30 mouse cellular contexts compared by ENCODE assay signal in genomic region chr6:143634334-143634733, GRCm38 (mm10).
A peak's percentile ranks its signal among the peaks of the same experiment; 100 is the strongest.
DNase-seq lines count a peak whose midpoint lies in the region; ATAC-seq and TF ChIP-seq lines count a peak whose summit lies in the region.
"Had no signal": no experiment of that assay in that cellular context is flagged by ENCODE, and none has a peak within 500 bp of the region (broad histone marks: within the 10 kb centered on the region; RNA-seq: fewer than 3 reads in every experiment).

No protein-coding gene starts in this region.

- peaks cover 5% of the 10 kb centered on the region; the same call in 1 of the 2 replicates for H3K4me1 ChIP-seq in kidney, adult 2 months (ENCODE audit: control insufficient read depth, insufficient read depth, low read length)
- no peaks in the 10 kb centered on the region for H3K4me1 ChIP-seq in intestine, embryonic 16.5 days (ENCODE audit: control insufficient read depth, insufficient read depth, low read length)
- H3K4me1 ChIP-seq in liver, embryonic 15.5 days (replicated peaks): no peaks in the 10 kb centered on the region; the same call in 1 of the 2 replicates
- H3K4me1 ChIP-seq: embryonic facial prominence, embryonic 15.5 days; hindbrain, embryonic 13.5 days; midbrain, embryonic 15.5 days had no signal

- no peak overlapping the region for H3K27ac ChIP-seq in kidney, adult 2 months (ENCODE audit: insufficient read depth, low read depth, low read length)
- H3K27ac ChIP-seq in intestine, embryonic 16.5 days (ENCODE audit: low read length): no peak overlapping the region
- H3K27ac ChIP-seq in liver, embryonic 15.5 days (replicated peaks): peak overlapping the region; percentile 16; the same call in 1 of the 2 replicates
- H3K27ac ChIP-seq: embryonic facial prominence, embryonic 10.5 days; embryonic facial prominence, embryonic 15.5 days; gastrocnemius, adult 2 months; hindbrain, embryonic 13.5 days; midbrain, embryonic 10.5 days; midbrain, embryonic 15.5 days; neural tube, embryonic 15.5 days; stomach, postnatal 0 days had no signal

- 52% methylated on average over 10 of the region's 10 CpGs for WGBS in kidney, adult 2 months
- 58% methylated on average over 10 of the region's 10 CpGs for WGBS in intestine, embryonic 16.5 days
- WGBS in liver, embryonic 15.5 days (ENCODE audit: insufficient replicate concordance): 63% methylated on average over 10 of the region's 10 CpGs

- TF ChIP-seq POLR2A in kidney, adult 2 months (IDR thresholded peaks at IDR 0.05; ENCODE audit: low read depth, low read length): no peak

- no peak overlapping the region for H3K9ac ChIP-seq in intestine, embryonic 16.5 days (ENCODE audit: low read depth, low read length)
- no peak overlapping the region for H3K9ac ChIP-seq in liver, embryonic 15.5 days
- H3K9ac ChIP-seq: embryonic facial prominence, embryonic 15.5 days; hindbrain, embryonic 13.5 days; lung, embryonic 14.5 days; midbrain, embryonic 15.5 days; neural tube, embryonic 15.5 days had no signal

- TF ChIP-seq CTCF in kidney, adult 2 months (conservative IDR thresholded peaks at IDR 0.05; ENCODE audit: insufficient read depth, insufficient read length, low read depth, low read length): no peak

- H3K4me2 ChIP-seq in intestine, embryonic 16.5 days (ENCODE audit: low read depth, low read length): no peak overlapping the region
- H3K4me2 ChIP-seq in liver, embryonic 15.5 days: no peak overlapping the region
- H3K4me2 ChIP-seq: embryonic facial prominence, embryonic 15.5 days; heart, embryonic 11.5 days; hindbrain, embryonic 13.5 days; lung, embryonic 14.5 days; midbrain, embryonic 15.5 days; neural tube, embryonic 15.5 days had no signal

- peak; percentile 58; the same call in 1 of the 2 replicates for ATAC-seq in intestine, embryonic 16.5 days
- 0 out of 2 replicates have a peak, but pooled peaks have one; percentile 57 for ATAC-seq in liver, embryonic 15.5 days (ENCODE audit: insufficient read depth)
- ATAC-seq: forebrain, embryonic 14.5 days; midbrain, embryonic 15.5 days had no signal

- no peaks in the 10 kb centered on the region for H3K9me3 ChIP-seq in intestine, embryonic 16.5 days (ENCODE audit: control insufficient read depth, low read length)
- H3K9me3 ChIP-seq in liver, embryonic 15.5 days (replicated peaks): no peaks in the 10 kb centered on the region
- H3K9me3 ChIP-seq: embryonic facial prominence, embryonic 10.5 days; embryonic facial prominence, embryonic 15.5 days; hindbrain, embryonic 13.5 days; midbrain, embryonic 10.5 days; midbrain, embryonic 15.5 days; neural tube, embryonic 15.5 days had no signal

- no peaks in the 10 kb centered on the region for H3K36me3 ChIP-seq in kidney, adult 2 months (ENCODE audit: control insufficient read depth, insufficient read depth, low read length)
- no peaks in the 10 kb centered on the region for H3K36me3 ChIP-seq in intestine, embryonic 16.5 days (ENCODE audit: control insufficient read depth, insufficient read depth, low read length)
- no peaks in the 10 kb centered on the region for H3K36me3 ChIP-seq in liver, embryonic 15.5 days (replicated peaks)
- H3K36me3 ChIP-seq: embryonic facial prominence, embryonic 10.5 days; embryonic facial prominence, embryonic 15.5 days; hindbrain, embryonic 13.5 days; midbrain, embryonic 10.5 days; midbrain, embryonic 15.5 days; neural tube, embryonic 15.5 days had no signal

- H3K4me3 ChIP-seq in kidney, adult 2 months (ENCODE audit: insufficient read depth, low read depth, low read length): no peak overlapping the region
- H3K4me3 ChIP-seq in intestine, embryonic 16.5 days (ENCODE audit: low read length): no peak overlapping the region
- no peak overlapping the region for H3K4me3 ChIP-seq in liver, embryonic 15.5 days (replicated peaks)
- H3K4me3 ChIP-seq: embryonic facial prominence, embryonic 10.5 days; embryonic facial prominence, embryonic 15.5 days; gastrocnemius, adult 2 months; hindbrain, embryonic 13.5 days; midbrain, embryonic 10.5 days; midbrain, embryonic 15.5 days; neural tube, embryonic 15.5 days had no signal

- H3K27me3 ChIP-seq in kidney, adult 2 months (replicated peaks; ENCODE audit: control insufficient read depth, insufficient read depth, low read length): no peaks in the 10 kb centered on the region
- H3K27me3 ChIP-seq in intestine, embryonic 16.5 days (replicated peaks; ENCODE audit: control insufficient read depth, insufficient read depth, low read length): no peaks in the 10 kb centered on the region
- no peaks in the 10 kb centered on the region for H3K27me3 ChIP-seq in liver, embryonic 15.5 days
- H3K27me3 ChIP-seq: embryonic facial prominence, embryonic 15.5 days; hindbrain, embryonic 13.5 days; midbrain, embryonic 15.5 days; neural tube, embryonic 15.5 days had no signal

- peak; percentile 72 for DNase-seq in kidney, adult 2 months
- DNase-seq in kidney, postnatal 4 days: no peak
- DNase-seq in kidney, adult 9 months: peak; percentile 58
- no peak for DNase-seq in heart, postnatal 4 days
- no peak for DNase-seq in layer of hippocampus, adult 8-10 months (ENCODE audit: low spot score in 2 of 2)
- DNase-seq: B cell, adult 2 months; cerebellum, adult 18-20 months; cerebellum, postnatal 14 days; gastrocnemius, adult 2 months; gastrocnemius, postnatal 36 days; heart, adult 18-20 months; heart, postnatal 36 days; layer of hippocampus, postnatal 36 days; left cerebral cortex, postnatal 4 days; lung, embryonic 14.5 days; lung, postnatal 14 days; right cerebral cortex, adult 18-20 months; thymus, adult 18-20 months; thymus, postnatal 25 days had no signal

Comparison
In these comparisons a context has a peak if more than half of its experiments do, and no peak if none do; other contexts are left out.
1. DNase-seq: peak in kidney, adult 2 months (single experiment) and kidney, adult 9 months (single experiment); none in kidney, postnatal 4 days (0 of 2), heart, postnatal 4 days (single experiment) and layer of hippocampus, adult 8-10 months (0 of 2).